Mouse (Mus musculus): Measurements from ENCODE around the gene Olfr1193.
"Not testable (repeated sequence)": the region's sequence is repeated elsewhere in the genome, so short reads cannot be mapped to it uniquely, and the experiment has no call there.

The Olfr1193 gene

GRCm38 (mm10) chr2:88675328-88675727 is at the start of gene Olfr1193:
Gene Olfr1193 (plus strand): TSS chr2:88675628.
- not testable (repeated sequence) for DNase-seq (ENCODE audit: low read depth, low spot score)

- not testable (repeated sequence) for DNase-seq (ENCODE audit: low read depth, low spot score)
These were observed 35.2 kb upstream of the Olfr1193 start, which contains the start of gene Olfr1191-ps1 for GRCm38 (mm10) chr2:88640242-88640641. Gene Olfr1191-ps1 (plus strand): TSS chr2:88640542.

- DNase-seq (ENCODE audit: low read depth, low spot score), result no peak
These were observed 27.2 kb upstream of the Olfr1193 start, which contains the start of gene Olfr1192-ps1 for GRCm38 (mm10) chr2:88648209-88648608. Gene Olfr1192-ps1 (plus strand): TSS chr2:88648509.

GRCm38 (mm10) chr2:88689087-88689486 is 13.7 kb downstream of the Olfr1193 start, which contains the start of gene Olfr1195:
Gene Olfr1195 (minus strand): TSS chr2:88689187.
- no peak for DNase-seq (ENCODE audit: low read depth, low spot score)

GRCm38 (mm10) chr2:88704497-88704896 is 29.1 kb downstream of the Olfr1193 start, which contains the start of gene Olfr1196:
Gene Olfr1196 (minus strand): TSS chr2:88704597.
- DNase-seq (ENCODE audit: low read depth, low spot score), result no peak

All from A20 (cell line).